Mouse (Mus musculus): ENCODE data around the gene Acaca. TPM values are rescaled to one million over a fixed set of nuclear protein-coding genes. Genes with fewer than 3 reads are reported as not detected.

Acaca gene
- total and polyA plus RNA-seq, 2 experiments from 2014 or later, result 18.2 to 102 TPM

DNA sequence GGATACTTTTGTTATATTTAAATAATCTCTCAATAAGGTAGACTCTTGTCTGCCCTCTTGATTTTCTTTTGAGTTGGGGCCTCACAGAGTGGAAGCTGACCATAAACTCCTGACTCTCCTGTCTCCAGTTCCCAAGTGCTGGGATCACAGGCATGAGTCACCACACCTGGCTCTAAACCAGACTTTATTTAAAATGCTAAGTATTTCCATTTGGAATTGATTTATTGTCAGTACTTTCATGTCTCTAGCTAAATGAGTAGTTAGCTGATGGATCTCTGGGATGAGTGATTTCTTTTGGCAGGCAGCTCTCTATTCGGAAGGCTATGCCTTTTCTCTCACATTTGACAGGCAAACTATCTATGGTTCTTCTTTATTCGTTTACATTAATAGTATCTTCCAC lies 228.3 kb downstream of the Acaca start:
- Histone ChIP-seq H3K9me3 (ENCODE audit: low read length) (no peaks in the 10 kb centered on the region), H3K27ac (no peak overlapping the region), H3K4me1 (ENCODE audit: insufficient read depth, low read length) (no peaks in the 10 kb centered on the region), H3K4me2 (ENCODE audit: low read depth, low read length) (no peak overlapping the region), H3K9ac (replicated peaks; ENCODE audit: low read length) (no peak overlapping the region), H3K27me3 (ENCODE audit: insufficient read depth, low read length) (no peaks in the 10 kb centered on the region), H3K36me3 (ENCODE audit: insufficient read depth, low read length) (no peaks in the 10 kb centered on the region), H3K4me3 (ENCODE audit: low read length) (no peak overlapping the region)
- DNase-seq (ENCODE audit: low spot score) (no peak), ATAC-seq (no peak)
- no peak for TF ChIP-seq CTCF (IDR thresholded peaks at IDR 0.05; ENCODE audit: low read depth)
- 72% methylated on average over 2 of the region's 2 CpGs for WGBS

DNA sequence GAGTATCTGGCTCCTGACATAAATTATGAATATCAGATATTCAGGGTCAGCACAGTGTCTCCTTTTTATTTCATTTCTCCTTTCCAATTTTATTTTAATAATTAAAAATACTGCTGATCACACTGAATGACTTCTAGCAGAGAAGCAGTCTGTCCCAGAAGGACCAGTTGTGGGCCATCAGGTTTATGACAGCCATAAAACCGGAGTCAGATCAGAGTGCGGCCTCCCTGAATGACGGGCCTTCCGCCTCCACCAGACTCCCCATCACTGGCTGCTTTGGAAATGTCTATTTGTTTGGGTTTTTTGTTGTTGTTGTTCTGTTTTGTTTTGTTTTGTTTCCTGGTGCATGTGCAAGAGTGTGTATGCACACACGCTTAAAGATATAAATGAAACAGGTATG lies 232.1 kb downstream of the Acaca start:
- no peaks in the 10 kb centered on the region for H3K4me1 ChIP-seq (ENCODE audit: insufficient read depth, low read length)
- no peak for TF ChIP-seq CTCF (IDR thresholded peaks at IDR 0.05; ENCODE audit: low read depth)
- peaks cover 6% of the 10 kb centered on the region; the same call in 1 of the 2 replicates for H3K36me3 ChIP-seq (ENCODE audit: insufficient read depth, low read length)
- ATAC-seq, result no peak
- no peak overlapping the region for H3K4me2 ChIP-seq (ENCODE audit: low read depth, low read length)
- WGBS, result 90% methylated on average over 5 of the region's 5 CpGs
- no peak overlapping the region for H3K4me3 ChIP-seq (ENCODE audit: low read length)
- H3K9ac ChIP-seq (replicated peaks; ENCODE audit: low read length), result no peak overlapping the region
- H3K27me3 ChIP-seq (ENCODE audit: insufficient read depth, low read length), result no peaks in the 10 kb centered on the region
- H3K27ac ChIP-seq, result no peak overlapping the region
- DNase-seq (ENCODE audit: low spot score), result no peak
- no peaks in the 10 kb centered on the region for H3K9me3 ChIP-seq (ENCODE audit: low read length)

DNA sequence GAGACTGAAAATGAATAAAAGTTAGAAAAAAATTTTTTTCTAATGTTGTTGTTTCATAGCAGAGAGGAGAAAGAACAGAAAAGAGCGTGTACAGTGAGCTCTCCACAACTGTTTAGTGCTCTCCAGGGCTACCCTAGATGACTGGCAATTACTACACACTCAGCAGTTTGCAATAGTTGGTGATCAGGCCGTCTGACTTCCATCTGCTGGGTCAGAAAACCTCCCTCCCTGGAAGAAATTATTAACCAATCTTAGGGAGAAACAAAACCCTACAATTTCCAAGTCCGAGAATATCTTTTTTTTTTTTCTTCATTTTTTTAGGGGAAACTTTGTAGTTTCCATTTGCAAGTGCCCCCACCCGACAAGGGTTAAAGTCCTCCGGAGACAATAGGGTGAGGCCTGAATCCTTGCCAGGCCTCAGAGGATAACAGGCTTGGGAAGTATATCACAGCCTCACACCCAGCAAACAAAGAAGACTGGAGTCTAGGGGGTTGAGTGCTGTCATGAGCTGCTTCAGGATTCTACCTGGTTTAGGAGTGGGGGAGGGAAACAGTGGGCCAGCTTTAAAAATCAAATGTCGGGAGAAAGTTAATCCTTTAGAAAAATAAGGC lies 233.3 kb downstream of the Acaca start:
- no peaks in the 10 kb centered on the region for H3K27me3 ChIP-seq (ENCODE audit: insufficient read depth, low read length)
- no peaks in the 10 kb centered on the region for H3K4me1 ChIP-seq (ENCODE audit: insufficient read depth, low read length)
- WGBS, result 35% methylated on average over 6 of the region's 6 CpGs
- DNase-seq (ENCODE audit: low spot score) (no peak), ATAC-seq (no peak)
- TF ChIP-seq CTCF (IDR thresholded peaks at IDR 0.05; ENCODE audit: low read depth), result no peak
- no peaks in the 10 kb centered on the region for H3K9me3 ChIP-seq (ENCODE audit: low read length)
- H3K27ac ChIP-seq, result no peak overlapping the region
- H3K4me2 ChIP-seq (ENCODE audit: low read depth, low read length), result no peak overlapping the region
- no peak overlapping the region for H3K4me3 ChIP-seq (ENCODE audit: low read length)
- H3K9ac ChIP-seq (replicated peaks; ENCODE audit: low read length), result no peak overlapping the region
- peaks cover 6% of the 10 kb centered on the region; the same call in 1 of the 2 replicates for H3K36me3 ChIP-seq (ENCODE audit: insufficient read depth, low read length)

DNA sequence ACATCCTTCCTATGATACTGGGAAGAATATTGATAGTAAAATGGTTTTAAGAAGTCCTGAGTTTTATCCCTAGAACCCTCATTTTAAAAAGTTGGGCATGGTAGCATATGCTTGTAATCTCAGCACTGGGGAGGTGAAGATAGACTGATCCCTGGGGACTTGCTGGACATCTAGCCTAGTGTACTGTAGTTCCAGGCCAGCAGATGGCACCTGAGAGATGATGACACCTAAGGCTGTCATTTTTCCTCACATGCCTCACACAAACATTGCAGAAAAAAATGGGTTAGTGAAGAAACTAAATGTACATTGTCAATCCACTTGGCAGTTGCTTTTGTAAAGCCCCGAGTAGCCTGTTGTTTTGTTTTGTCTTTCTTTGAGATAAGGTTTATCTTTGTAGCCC lies 235.8 kb downstream of the Acaca start:
- Histone ChIP-seq H3K9me3 (ENCODE audit: low read length) (no peaks in the 10 kb centered on the region), H3K4me2 (ENCODE audit: low read depth, low read length) (no peak overlapping the region), H3K27ac (no peak overlapping the region), H3K4me3 (ENCODE audit: low read length) (no peak overlapping the region), H3K36me3 (ENCODE audit: insufficient read depth, low read length) (peaks cover 6% of the 10 kb centered on the region; the same call in 1 of the 2 replicates), H3K27me3 (ENCODE audit: insufficient read depth, low read length) (no peaks in the 10 kb centered on the region), H3K4me1 (ENCODE audit: insufficient read depth, low read length) (no peaks in the 10 kb centered on the region), H3K9ac (replicated peaks; ENCODE audit: low read length) (no peak overlapping the region)
- ATAC-seq (no peak), DNase-seq (ENCODE audit: low spot score) (no peak)
- peak; percentile 24 for TF ChIP-seq CTCF (IDR thresholded peaks at IDR 0.05; ENCODE audit: low read depth)
- WGBS, result 85% methylated on average over 1 of the region's 1 CpGs

DNA sequence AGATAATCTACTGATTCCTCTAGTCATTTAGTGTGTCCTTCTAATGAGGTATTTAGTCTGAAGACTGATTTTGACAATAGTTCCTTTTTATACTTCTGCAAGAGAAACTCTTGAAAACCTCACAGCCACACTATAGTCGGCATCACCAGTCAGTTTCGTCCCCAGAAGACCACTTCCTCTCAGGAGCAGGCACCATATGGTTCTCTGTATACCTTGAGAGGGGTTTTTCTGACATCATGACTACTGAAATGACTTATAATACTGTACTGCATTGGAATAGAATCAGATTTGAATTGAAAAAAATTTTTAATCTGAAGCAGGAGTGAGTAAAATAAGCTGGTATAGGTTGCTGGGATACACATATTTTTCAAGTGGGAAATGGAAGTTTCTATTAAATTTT lies 239.4 kb downstream of the Acaca start:
- TF ChIP-seq CTCF (IDR thresholded peaks at IDR 0.05; ENCODE audit: low read depth), result no peak
- no peak overlapping the region for H3K4me2 ChIP-seq (ENCODE audit: low read depth, low read length)
- 73% methylated on average over 2 of the region's 2 CpGs for WGBS
- H3K4me1 ChIP-seq (ENCODE audit: insufficient read depth, low read length), result no peaks in the 10 kb centered on the region
- no peak overlapping the region for H3K9ac ChIP-seq (replicated peaks; ENCODE audit: low read length)
- no peak overlapping the region for H3K27ac ChIP-seq
- H3K36me3 ChIP-seq (ENCODE audit: insufficient read depth, low read length), result peaks cover 6% of the 10 kb centered on the region
- DNase-seq (ENCODE audit: low spot score) (no peak), ATAC-seq (no peak)
- H3K4me3 ChIP-seq (ENCODE audit: low read length), result no peak overlapping the region
- no peaks in the 10 kb centered on the region for H3K9me3 ChIP-seq (ENCODE audit: low read length)
- H3K27me3 ChIP-seq (ENCODE audit: insufficient read depth, low read length), result no peaks in the 10 kb centered on the region

DNA sequence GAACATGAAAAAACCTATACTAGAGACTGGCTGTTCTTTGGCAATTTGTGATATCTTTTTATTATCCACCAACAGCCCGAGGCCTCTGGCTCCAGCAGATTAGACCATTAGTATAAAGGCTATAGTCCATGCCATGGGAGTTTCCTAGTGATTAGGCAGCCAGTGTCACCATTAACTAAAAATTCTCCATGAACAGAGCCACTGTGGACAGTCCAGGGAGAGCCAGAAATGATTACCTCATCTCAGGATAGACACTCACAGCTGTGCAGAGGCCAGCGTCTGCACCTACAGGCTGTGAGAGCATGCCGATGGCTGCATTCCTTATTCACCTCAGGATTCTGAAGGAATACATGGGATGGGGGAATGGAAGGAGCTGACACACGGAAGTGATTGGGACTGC lies 243.7 kb downstream of the Acaca start:
- H3K4me2 ChIP-seq (ENCODE audit: low read depth, low read length), result no peak overlapping the region
- no peak overlapping the region for H3K4me3 ChIP-seq (ENCODE audit: low read length)
- H3K4me1 ChIP-seq (ENCODE audit: insufficient read depth, low read length), result peaks cover 4% of the 10 kb centered on the region
- 79% methylated on average over 4 of the region's 4 CpGs for WGBS
- H3K36me3 ChIP-seq (ENCODE audit: insufficient read depth, low read length), result peaks cover 6% of the 10 kb centered on the region; the same call in 1 of the 2 replicates
- ATAC-seq (no peak), DNase-seq (ENCODE audit: low spot score) (no peak)
- no peaks in the 10 kb centered on the region for H3K9me3 ChIP-seq (ENCODE audit: low read length)
- no peak overlapping the region for H3K9ac ChIP-seq (replicated peaks; ENCODE audit: low read length)
- no peak for TF ChIP-seq CTCF (IDR thresholded peaks at IDR 0.05; ENCODE audit: low read depth)
- no peaks in the 10 kb centered on the region for H3K27me3 ChIP-seq (ENCODE audit: insufficient read depth, low read length)
- H3K27ac ChIP-seq, result no peak overlapping the region

DNA sequence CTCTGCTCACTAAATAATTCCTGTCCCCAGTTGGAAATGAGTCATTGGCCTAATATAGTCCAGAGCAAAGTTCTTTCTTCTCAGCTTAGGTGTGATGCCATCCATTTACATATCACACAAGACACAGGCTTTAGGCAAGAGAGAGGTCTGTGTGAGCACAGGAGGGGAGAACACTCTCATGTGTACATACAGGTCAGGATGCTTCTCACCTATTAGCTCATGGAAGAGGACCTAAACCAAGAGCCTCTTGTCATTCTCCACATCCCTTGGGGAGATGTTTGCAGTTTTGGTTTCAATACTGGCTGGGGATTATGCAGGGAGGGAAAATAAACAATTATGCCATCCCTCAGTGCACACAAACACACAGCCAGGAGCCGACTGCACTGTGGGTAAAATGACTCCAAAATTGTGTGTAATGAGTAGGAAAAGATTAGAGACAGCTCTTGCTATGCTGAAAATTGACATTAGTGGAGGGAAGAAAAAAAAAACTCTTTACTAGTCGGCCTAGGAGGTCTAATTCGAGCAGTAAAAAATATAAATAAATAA lies 246.6 kb downstream of the Acaca start:
- Histone ChIP-seq H3K27me3 (ENCODE audit: insufficient read depth, low read length) (no peaks in the 10 kb centered on the region), H3K36me3 (ENCODE audit: insufficient read depth, low read length) (peaks cover 6% of the 10 kb centered on the region; the same call in 1 of the 2 replicates), H3K9ac (replicated peaks; ENCODE audit: low read length) (no peak overlapping the region), H3K4me1 (ENCODE audit: insufficient read depth, low read length) (peaks cover 4% of the 10 kb centered on the region), H3K9me3 (ENCODE audit: low read length) (no peaks in the 10 kb centered on the region), H3K4me3 (ENCODE audit: low read length) (no peak overlapping the region), H3K27ac (peak overlapping the region; percentile 48; the same call in 1 of the 2 replicates), H3K4me2 (ENCODE audit: low read depth, low read length) (no peak overlapping the region)
- no peak for TF ChIP-seq CTCF (IDR thresholded peaks at IDR 0.05; ENCODE audit: low read depth)
- ATAC-seq (0 out of 2 replicates have a peak, but pooled peaks have one; percentile 32), DNase-seq (ENCODE audit: low spot score) (peak; percentile 45)
- 23% methylated on average over 3 of the region's 3 CpGs for WGBS
